Mouse (Mus musculus) myocyte (in vitro differentiated cells): ENCODE measurements around the gene Nemp2.

ENCODE experiments used
- E2F4 ChIP-seq: IDR thresholded peaks from one replicate; pipeline ENCODE4 v1.6.1; 2011; ENCODE audit warnings: mild to moderate bottlenecking, control low read depth, moderate library complexity; ENCODE audit not compliant: insufficient read depth
- MYOD1 ChIP-seq, 3 experiments: IDR thresholded peaks; one replicate each; pipeline ENCODE4 v1.6.1; 2011; ENCODE audit warnings: control low read depth in 2 of 3, low read depth in 2 of 3, mild to moderate bottlenecking in 2 of 3, moderate library complexity in 1 of 3; ENCODE audit not compliant: insufficient read length in 2 of 3, control insufficient read depth in 1 of 3
- POLR2A ChIP-seq: IDR thresholded peaks from one replicate; pipeline ENCODE4 v1.6.1; 2011; ENCODE audit warnings: low read depth, mild to moderate bottlenecking, control low read depth, moderate library complexity; ENCODE audit not compliant: insufficient read length
- TCF3 ChIP-seq: IDR thresholded peaks from one replicate; pipeline ENCODE4 v1.6.1; 2011; ENCODE audit warnings: low read depth, control low read depth; ENCODE audit not compliant: insufficient read length

- TF ChIP-seq POLR2A (no peak), MYOD1 (IDR thresholded peaks at IDR 0.05; ENCODE audit: control insufficient read depth in 1 of 3, insufficient read length in 2 of 3, low read depth in 2 of 3) (no peak), E2F4 (no peak), TCF3 (no peak)
Measured at GRCm38 (mm10) chr1:52598361-52598760, 32.1 kb upstream of the Nemp2 start.
